Mouse (Mus musculus) megakaryocyte progenitor cell, adult 5-6 weeks (primary cell): Measurements from ENCODE around the gene Ago4. TPM values are rescaled to one million over a fixed set of nuclear protein-coding genes. Genes with fewer than 3 reads are reported as not detected.
A peak's percentile ranks its signal among the peaks of the same experiment; 100 is the strongest.

Source experiments
- ATAC-seq: replicated peaks from 2 replicates; pipeline ENCODE4 v1.8.0; 2016; ENCODE audit warnings: mild to moderate bottlenecking, moderate TSS enrichment, inconsistent platforms; ENCODE audit not compliant: poor library complexity
- total RNA-seq, 2 experiments: library from RNA; stranded (forward) in 1 of 2; stranded (reverse) in 1 of 2; fragments of 157-497, 149-512 nt in 1 of 2; fragments of 200-1000 nt in 1 of 2; gene quantifications; 2 replicates each; pipeline versions ENCODE4 v1.2.3 to v1.2.4; 2015 to 2017

The Ago4 gene
- total RNA-seq, 2 experiments from 2014 or later: 2.1 to 3.2 TPM

DNA sequence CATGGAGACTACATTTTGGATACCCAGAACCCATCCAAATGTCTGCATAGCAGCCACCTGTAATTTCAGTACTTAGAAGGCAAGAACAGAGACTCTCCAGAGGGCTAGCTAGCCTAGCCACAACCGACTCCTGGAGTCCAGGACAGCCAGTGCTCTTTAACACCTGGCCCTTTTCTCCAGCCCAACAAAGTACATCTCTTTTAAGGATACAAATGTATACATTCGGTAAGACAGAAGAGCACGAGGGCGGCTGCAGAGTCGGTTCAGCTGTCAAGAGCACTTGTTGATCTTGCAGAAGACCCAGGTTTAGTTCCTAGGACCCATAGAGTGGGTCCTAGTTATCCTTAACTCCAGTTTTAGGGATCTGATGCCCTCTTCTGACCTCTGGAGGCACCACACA, 51.8 kb downstream of the Ago4 start:
- ATAC-seq: no peak

DNA sequence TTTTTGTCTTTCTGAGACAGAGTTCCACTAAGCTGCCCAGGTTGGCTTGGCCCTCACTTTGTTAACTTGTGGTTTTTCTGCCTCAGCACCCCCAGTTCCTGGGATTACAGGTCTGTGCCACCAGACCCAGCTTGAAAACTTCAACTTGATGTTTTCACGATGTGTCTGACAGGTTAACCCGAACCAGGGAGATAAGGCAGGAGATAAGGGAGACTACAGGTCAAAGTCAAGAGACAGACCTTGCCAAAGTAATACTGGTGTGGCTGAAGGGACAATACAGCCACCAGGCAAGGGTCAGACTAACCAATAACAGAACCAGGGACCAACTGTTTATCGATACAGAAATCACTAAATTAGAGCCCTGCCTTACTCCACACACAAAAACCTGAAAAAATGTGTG, 53.0 kb downstream of the Ago4 start:
- ATAC-seq: no peak

DNA sequence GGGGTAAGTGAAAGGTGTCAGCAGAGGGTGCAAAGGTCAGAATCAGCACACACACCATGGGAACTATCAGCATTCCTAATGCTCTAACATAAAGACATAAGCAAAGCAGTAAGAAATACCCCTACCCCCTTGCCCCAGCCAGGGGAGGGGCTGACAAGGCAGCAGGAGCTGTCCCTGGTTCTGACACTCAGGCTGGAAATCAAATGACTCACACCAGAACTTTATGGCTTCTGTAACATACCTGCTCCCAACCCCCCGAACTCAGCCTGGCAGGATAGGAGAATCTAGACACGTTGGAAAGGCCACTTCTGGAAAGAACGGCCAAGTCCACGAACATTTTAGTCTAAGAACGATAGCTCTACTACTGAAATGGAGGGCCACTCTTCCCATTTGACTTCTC, 60.2 kb downstream of the Ago4 start:
- no peak for ATAC-seq

DNA sequence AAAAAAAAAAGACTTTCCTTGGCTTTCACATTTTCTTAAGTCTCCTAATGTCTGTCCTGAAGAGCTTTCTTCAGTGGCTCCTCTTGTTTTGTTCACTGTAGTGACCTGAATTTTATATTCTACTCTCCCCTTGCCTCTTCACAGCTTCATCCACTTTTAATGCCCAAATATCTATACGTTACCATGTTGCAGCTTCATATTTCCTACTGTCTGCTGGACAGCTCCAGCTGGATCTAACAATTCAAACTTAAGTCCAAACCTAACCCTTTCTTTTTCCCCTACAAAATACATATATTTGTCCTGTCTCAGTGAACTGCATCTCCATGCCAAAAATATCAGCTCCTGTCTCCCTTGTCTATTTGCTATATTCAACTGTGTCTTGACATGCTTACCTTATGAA, 63.9 kb downstream of the Ago4 start:
- ATAC-seq: no peak

DNA sequence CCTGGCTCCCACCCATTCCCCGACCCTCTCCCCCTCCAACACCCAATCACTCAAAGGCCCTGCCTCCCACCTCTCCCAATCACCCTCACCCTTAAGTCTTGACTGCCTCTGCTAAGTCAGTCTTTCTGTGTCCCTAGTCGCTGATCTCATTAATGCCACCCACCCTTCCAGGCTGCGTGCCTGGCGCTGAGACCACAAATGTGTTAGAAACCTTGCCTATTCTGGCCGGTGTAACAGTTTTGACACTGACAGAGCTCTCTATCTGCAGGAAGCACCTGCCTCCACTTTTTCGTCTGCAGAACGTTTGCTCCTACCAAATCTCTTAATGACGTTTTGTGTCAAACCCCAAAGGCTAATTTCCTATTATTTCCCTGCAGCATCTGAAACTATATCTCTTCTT, 64.3 kb downstream of the Ago4 start:
- ATAC-seq: peak; percentile 52

DNA sequence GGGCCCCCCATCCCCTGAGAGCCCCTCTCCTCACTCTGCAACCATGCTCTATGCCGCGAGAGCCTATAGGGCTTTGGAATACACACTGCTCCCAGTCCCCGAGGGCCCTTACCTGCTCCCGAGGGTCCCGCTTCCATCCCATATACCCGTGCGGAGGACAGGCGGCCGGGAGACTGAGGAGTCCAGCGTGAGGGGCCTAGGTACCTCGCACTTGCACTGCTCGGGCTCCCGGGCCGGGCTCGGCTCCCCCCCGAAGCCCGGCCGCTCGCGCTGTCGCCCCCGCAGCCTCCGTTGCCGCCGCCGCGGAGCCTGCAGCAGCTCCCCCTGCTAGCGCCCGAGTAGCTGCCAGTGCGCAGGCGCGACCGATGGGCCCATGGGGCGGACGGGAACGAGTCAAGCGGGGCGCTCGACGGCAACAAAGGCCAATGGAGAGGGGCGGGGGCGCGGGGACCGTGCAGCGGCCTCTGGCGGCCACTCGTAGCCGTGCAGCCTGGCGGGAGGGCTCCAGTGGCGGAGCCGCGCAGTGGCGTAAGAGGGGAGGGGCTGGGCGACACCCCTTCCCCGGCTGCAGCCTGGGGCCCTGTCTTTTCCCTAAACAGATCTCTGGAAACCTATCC, 64.9 kb downstream of the Ago4 start, which contains the start of gene Ago1:
Ago1 (minus strand) TSS at position 299 of the 617 bp plus-strand sequence.
- ATAC-seq: peak; percentile 86

DNA sequence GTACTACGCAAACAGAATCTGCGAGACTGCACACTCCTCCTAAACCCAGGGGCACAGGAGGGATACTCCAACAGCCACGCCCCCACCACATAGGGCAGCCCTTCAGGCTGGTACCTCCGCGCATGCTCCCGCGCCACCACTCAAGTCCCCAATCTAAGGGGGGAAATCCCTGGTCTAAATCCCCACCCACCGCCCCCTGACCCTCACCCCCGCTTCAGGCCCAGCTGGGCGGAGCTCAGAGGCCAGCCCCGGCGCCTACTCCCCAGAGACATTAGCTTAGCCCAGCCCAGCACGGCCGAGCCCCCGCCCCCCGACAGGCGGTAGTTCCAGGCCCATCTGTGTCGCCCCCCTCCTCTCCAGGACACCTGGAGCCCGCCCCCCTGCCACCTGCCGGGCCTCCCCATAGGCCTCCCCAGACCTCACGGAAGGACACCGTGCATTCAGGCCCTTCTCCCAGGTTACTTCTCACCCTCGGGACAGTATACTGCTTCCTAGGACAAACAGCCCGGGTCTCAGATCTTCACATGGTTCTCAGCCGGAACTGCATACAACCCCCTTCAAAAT, 65.5 kb downstream of the Ago4 start:
- ATAC-seq: peak; percentile 43

DNA sequence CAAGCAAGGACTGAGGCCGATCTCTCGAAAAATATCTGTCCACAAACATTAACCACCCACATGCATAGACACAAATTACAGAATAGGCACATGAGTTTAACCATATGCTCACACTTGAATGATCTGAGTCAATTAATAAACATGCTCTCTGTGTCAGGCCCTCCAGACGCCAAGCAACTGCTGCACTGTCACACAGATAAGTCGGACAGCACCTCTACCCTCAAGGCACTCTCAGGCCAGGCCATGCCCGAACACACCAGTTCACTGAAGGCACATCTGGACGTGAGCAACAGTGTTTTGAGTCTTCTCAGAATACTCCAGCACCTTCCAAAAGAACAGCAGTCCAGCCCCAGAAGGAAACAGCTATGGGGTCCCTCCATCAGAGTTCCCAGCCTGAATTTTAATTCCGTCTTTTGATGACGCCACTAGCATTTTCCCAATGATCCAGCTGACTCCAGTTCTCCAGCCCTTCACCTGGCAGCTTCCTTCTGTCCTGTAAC, 67.0 kb downstream of the Ago4 start:
- ATAC-seq: no peak

DNA sequence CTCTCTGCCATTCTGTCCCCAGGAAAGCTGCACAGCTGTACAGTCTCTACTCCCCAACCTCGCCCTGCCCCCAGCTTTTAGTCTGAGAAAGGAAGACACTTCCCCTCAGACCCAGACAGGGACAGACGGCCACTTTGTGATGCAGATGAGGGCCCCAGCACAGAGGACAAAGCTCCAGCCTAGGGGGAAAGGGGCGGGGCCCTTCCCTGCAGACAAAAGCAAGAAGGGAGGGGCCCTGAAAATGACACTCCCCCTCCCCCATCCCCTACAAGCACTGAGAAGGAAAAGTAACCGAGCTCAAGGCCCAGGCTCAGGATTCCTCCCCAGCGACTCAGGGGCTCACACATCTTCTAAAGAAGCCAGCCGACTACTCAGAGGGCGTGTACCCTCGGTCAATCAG, 67.4 kb downstream of the Ago4 start:
- ATAC-seq: no peak

DNA sequence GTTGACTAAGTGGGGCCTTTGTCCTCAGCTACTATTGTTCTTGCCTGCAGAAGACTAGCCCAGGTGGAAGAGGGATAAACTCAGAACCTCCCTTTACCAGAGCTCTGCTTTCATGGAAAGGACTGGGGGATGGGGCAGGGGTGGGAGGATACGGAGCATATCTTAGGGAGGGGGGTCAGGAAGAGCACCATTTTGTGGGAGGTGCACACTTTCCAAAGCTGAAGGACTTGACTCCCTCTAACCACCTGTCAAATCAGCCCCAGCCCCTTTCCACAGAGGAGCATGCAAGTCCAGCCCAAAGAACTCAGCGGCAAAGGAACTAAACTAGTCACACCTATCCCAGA, 68.4 kb downstream of the Ago4 start:
- no peak for ATAC-seq

DNA sequence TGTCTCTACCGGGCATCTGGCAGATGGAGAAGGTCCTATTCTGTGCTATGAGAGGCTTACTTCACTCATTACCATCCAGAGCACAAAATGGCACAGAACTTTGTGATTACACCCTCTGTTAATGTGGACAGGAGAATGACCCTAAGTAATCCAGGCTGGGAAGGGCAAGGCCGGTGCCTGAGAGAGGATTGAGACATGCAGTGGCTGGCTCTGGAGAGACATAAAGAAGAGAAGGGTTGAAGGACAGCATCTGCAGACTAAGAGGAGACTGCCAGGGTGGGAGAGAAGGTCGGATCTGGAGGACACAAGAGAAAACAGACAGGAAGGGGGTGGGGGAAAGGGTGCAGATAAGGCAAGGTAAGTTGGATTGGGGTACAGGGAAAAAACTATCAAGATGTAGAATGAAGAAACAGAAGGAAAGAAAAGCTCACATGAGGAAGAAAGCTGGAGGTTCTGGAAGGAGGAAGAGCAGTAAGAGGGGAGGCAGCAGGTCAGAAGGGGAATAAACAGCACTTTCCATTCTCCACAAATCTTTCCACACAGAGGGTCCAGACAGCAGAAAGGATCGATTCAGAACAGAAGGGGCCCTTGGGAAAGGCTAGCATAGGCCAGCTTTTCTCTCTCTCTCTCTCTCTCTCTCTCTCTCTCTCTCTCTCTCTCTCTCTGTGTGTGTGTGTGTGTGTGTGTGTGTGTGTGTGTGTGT, 68.9 kb downstream of the Ago4 start:
- ATAC-seq: no peak

DNA sequence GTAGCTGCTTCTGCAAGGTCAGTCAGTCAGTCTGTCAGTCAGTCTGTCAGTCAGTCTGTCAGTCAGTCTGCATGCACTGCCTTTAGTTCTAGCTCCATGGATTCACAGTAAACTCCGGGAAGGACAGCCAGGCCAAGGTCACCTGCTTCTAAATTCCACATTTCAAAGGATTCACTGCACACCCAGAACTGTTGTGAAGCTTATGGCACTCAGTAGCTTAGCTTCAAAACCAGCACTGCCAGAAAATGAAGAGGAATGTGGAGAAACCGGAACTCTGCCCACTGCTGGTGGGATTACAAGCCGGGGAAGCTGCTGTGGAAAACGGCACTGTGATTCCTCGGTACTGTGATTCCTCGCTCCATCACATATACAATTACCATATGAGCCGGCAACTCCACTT, 77.8 kb downstream of the Ago4 start:
- ATAC-seq: no peak

DNA sequence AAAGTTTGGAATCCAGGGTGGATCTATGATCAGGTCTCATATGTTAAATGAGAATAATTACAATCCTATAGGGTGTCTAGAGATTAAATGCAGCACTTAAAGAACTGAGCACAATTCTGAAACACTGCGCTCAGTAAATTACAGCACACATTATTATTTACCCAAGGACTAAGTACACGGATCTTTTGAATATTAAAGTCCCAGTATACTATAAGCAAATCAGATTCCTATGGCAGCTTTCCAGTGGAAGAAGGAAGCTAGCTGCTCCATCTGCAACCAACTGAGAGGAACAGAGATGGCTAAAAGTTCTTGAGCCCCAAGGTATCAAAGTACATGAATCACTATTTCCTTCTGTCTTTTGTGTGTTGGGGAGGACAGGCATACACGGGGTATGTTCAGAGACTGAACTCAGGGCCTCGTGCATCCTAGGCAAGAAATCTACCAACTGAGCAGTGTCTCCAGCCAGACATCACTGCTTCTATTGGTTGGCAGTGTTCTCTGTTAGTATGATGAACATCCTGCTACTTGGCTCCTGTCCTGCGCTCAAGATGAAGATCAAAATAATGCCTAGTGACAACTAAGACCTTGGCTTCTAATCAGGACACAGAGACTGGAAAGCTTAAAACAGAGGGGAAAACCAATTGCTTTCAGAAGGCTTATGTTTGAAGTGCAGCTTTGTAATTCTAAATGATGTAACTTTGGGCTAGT, 78.6 kb downstream of the Ago4 start:
- ATAC-seq: no peak

DNA sequence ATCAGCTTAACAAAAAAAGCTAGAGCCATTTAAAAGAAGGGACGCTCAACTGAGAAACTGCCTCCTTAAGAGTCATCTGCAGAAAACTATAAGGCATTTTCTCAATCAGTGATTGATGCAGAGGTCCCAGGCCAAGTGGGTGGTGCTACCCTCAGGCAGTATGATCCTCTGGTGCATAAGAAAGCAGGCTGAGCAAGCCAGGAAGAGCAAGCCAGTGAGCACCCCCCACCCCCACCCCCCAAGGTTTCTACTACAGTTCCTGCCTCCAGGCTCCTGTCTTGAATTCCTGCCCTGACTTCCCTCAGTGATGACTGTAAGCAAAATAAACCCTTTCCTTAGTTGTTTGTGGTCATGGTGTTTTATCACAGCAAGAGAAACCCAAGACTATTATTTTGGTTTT, 83.0 kb downstream of the Ago4 start:
- ATAC-seq: no peak

DNA sequence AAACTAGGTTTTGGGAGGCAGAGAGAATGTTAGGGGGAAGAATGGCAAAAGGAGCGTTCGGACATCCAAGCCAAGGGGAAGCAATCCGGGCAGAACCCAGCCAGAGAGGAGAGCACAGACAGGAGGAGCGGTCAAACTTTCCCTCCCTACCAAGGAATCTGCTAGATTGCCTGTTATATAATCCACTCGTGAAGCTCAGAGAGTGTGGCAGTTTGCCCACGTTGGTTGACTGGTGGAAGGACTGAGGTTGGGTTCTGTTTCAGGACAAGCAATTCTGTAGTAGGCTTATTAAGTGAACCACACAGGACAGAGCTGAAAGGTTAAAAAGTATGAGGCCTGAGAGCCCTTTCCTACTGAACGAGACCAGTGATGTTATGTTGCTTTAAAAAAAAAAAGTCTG, 86.1 kb downstream of the Ago4 start:
- no peak for ATAC-seq

DNA sequence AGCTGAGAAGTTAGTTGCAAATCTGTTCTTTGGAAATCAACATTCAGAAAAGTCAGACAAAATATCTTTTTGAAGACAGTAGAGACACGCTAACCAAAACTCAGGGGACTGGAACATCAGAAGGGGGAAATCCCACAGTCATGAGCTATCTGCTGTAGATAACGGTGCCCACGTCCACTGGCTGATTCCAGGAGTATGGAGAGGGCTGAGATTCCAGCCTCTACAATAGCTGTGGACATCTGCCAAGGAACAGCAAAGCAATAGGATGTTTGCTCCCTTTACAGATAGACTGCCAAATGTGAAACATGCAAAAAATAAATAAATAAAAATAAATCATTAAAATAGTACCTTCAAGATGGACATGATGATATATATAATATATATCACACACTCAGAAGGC, 88.7 kb downstream of the Ago4 start:
- no peak for ATAC-seq

Other genes starting within 250 kb of the Ago4 start
- gene Col8a2, start 246.7 kb downstream of the Ago4 start, total RNA-seq (2015): not detected in 2 replicates
- gene Col8a2, start 246.7 kb downstream of the Ago4 start, total RNA-seq (2017): not detected in 2 replicates
- 6.6 and 9.3 TPM in 2 replicates for gene Adprhl2, start 211.8 kb downstream of the Ago4 start, total RNA-seq (2015)
- gene Adprhl2, start 211.8 kb downstream of the Ago4 start, total RNA-seq (2017): 27.9 and 34.4 TPM in 2 replicates
- gene Tekt2, start 207.8 kb downstream of the Ago4 start, total RNA-seq (2015): not detected in 2 replicates
- gene Tekt2, start 207.8 kb downstream of the Ago4 start, total RNA-seq (2017): not detected in 2 replicates
- gene Ago3, start 103.9 kb downstream of the Ago4 start, total RNA-seq (2015): 6.3 and 11.3 TPM in 2 replicates
- gene Ago3, start 103.9 kb downstream of the Ago4 start, total RNA-seq (2017): 3.0 and 9.2 TPM in 2 replicates
- gene Ago1, start 64.9 kb downstream of the Ago4 start, total RNA-seq (2015): 14.8 and 20.4 TPM in 2 replicates
- gene Ago1, start 64.9 kb downstream of the Ago4 start, total RNA-seq (2017): 16.0 and 19.6 TPM in 2 replicates
- gene Clspn, start 23.5 kb upstream of the Ago4 start, total RNA-seq (2015): 32.5 and 33.7 TPM in 2 replicates
- gene Clspn, start 23.5 kb upstream of the Ago4 start, total RNA-seq (2017): 66.8 and 106 TPM in 2 replicates
- 1.3 and 1.7 TPM in 2 replicates for gene 5730409E04Rik, start 76.3 kb upstream of the Ago4 start, total RNA-seq (2015)
- 2.2 and 2.3 TPM in 2 replicates for gene 5730409E04Rik, start 76.3 kb upstream of the Ago4 start, total RNA-seq (2017)
- gene Psmb2, start 144.2 kb upstream of the Ago4 start, total RNA-seq (2015): 240 and 298 TPM in 2 replicates
- gene Psmb2, start 144.2 kb upstream of the Ago4 start, total RNA-seq (2017): 112 and 159 TPM in 2 replicates
- not detected in 2 replicates for gene Tfap2e, start 202.8 kb upstream of the Ago4 start, total RNA-seq (2015)
- not detected in 2 replicates for gene Tfap2e, start 202.8 kb upstream of the Ago4 start, total RNA-seq (2017)
- gene Ncdn, start 220.0 kb upstream of the Ago4 start, total RNA-seq (2015): 8.9 and 9.6 TPM in 2 replicates
- 8.2 and 8.5 TPM in 2 replicates for gene Ncdn, start 220.0 kb upstream of the Ago4 start, total RNA-seq (2017)
- gene AU040320, start 220.1 kb upstream of the Ago4 start, total RNA-seq (2015): 11.6 and 14.3 TPM in 2 replicates
- 12.5 and 19.1 TPM in 2 replicates for gene AU040320, start 220.1 kb upstream of the Ago4 start, total RNA-seq (2017)